Mouse (Mus musculus) urinary bladder, adult 18-20 months (tissue): ENCODE results near the gene Plekhh2.

Experiments used
- DNase-seq, 2 experiments: peaks; one replicate each; pipeline ENCODE4 v3.0.0; 2022; ENCODE audit warnings: low spot score in 2 of 2, mixed read lengths in 2 of 2

The Plekhh2 gene

GRCm38 (mm10) chr17:84642324-84642723 lies 130.6 kb downstream of the Plekhh2 start:
- DNase-seq: no peak

GRCm38 (mm10) chr17:84644292-84645050 lies 132.8 kb downstream of the Plekhh2 start:
- DNase-seq: no peak

- DNase-seq: no peak
Measured at GRCm38 (mm10) chr17:84645119-84645518, 133.4 kb downstream of the Plekhh2 start.

- DNase-seq: no peak
Measured at GRCm38 (mm10) chr17:84645894-84646293, 134.2 kb downstream of the Plekhh2 start.

- DNase-seq: no peak
Measured at GRCm38 (mm10) chr17:84646477-84646876, 134.8 kb downstream of the Plekhh2 start.

- no peak for DNase-seq
Measured at GRCm38 (mm10) chr17:84647630-84648029, 135.9 kb downstream of the Plekhh2 start.

GRCm38 (mm10) chr17:84650302-84651017 lies 138.8 kb downstream of the Plekhh2 start:
- no peak for DNase-seq

- no peak for DNase-seq
Measured at GRCm38 (mm10) chr17:84653544-84653943, 141.8 kb downstream of the Plekhh2 start.

- DNase-seq: no peak
Measured at GRCm38 (mm10) chr17:84656205-84656604, 144.5 kb downstream of the Plekhh2 start.

- no peak for DNase-seq
Measured at GRCm38 (mm10) chr17:84656653-84657421, 145.1 kb downstream of the Plekhh2 start.

- no peak for DNase-seq
Measured at GRCm38 (mm10) chr17:84657422-84657732, 145.7 kb downstream of the Plekhh2 start.

- DNase-seq: no peak
Measured at GRCm38 (mm10) chr17:84657782-84658181, 146.1 kb downstream of the Plekhh2 start.

- DNase-seq: no peak
Measured at GRCm38 (mm10) chr17:84658195-84658594, 146.5 kb downstream of the Plekhh2 start.

- DNase-seq: no peak
Measured at GRCm38 (mm10) chr17:84658951-84659350, 147.3 kb downstream of the Plekhh2 start.

GRCm38 (mm10) chr17:84665053-84665452 lies 153.4 kb downstream of the Plekhh2 start:
- DNase-seq: no peak

GRCm38 (mm10) chr17:84665691-84666090 lies 154.0 kb downstream of the Plekhh2 start:
- DNase-seq: no peak

- DNase-seq: no peak
Measured at GRCm38 (mm10) chr17:84667848-84668247, 156.2 kb downstream of the Plekhh2 start.
